Mouse (Mus musculus): ENCODE measurements around the gene Mylip. TPM values are rescaled to one million over a fixed set of nuclear protein-coding genes. Genes with fewer than 3 reads are reported as not detected.

The Mylip gene
- polyA plus RNA-seq, 1 experiment = 10.6 TPM

- no peak for DNase-seq
- Histone ChIP-seq H3K27ac (ENCODE audit: insufficient read depth, low read length) (no peak overlapping the region), H3K4me1 (ENCODE audit: control insufficient read depth, insufficient read depth, low read length) (no peaks in the 10 kb centered on the region), H3K4me3 (replicated peaks; ENCODE audit: insufficient read depth, low read depth, low read length) (no peak overlapping the region), H3K27me3 (ENCODE audit: control insufficient read depth, insufficient read depth, low read length) (no peaks in the 10 kb centered on the region)
- TF ChIP-seq CTCF (IDR thresholded peaks at IDR 0.05; ENCODE audit: borderline replicate concordance, insufficient read depth, low read depth, low read length) (no peak), POLR2A (IDR thresholded peaks at IDR 0.05; ENCODE audit: borderline replicate concordance, insufficient read depth, low read length) (no peak)
- WGBS = 92% methylated on average over 6 of the region's 6 CpGs
These were observed 4.0 kb upstream of the Mylip start for GRCm38 (mm10) chr13:45385521-45385920.

- no peak for DNase-seq
- Histone ChIP-seq H3K27me3 (ENCODE audit: control insufficient read depth, insufficient read depth, low read length) (no peaks in the 10 kb centered on the region), H3K4me1 (ENCODE audit: control insufficient read depth, insufficient read depth, low read length) (no peaks in the 10 kb centered on the region), H3K27ac (ENCODE audit: insufficient read depth, low read length) (no peak overlapping the region), H3K4me3 (replicated peaks; ENCODE audit: insufficient read depth, low read depth, low read length) (no peak overlapping the region)
- no peak for TF ChIP-seq POLR2A (IDR thresholded peaks at IDR 0.05; ENCODE audit: borderline replicate concordance, insufficient read depth, low read length)
- no peak for TF ChIP-seq CTCF (IDR thresholded peaks at IDR 0.05; ENCODE audit: borderline replicate concordance, insufficient read depth, low read depth, low read length)
- 86% methylated on average over 14 of the region's 14 CpGs for WGBS
These were observed 3.3 kb upstream of the Mylip start for GRCm38 (mm10) chr13:45386253-45386652.

GRCm38 (mm10) chr13:45387231-45387630 lies 2.3 kb upstream of the Mylip start:
- no peak overlapping the region for H3K27ac ChIP-seq (ENCODE audit: insufficient read depth, low read length)

GRCm38 (mm10) chr13:45388254-45388805 lies 1.2 kb upstream of the Mylip start:
- H3K4me3 ChIP-seq (replicated peaks; ENCODE audit: insufficient read depth, low read depth, low read length) = no peak overlapping the region
- 75% methylated on average over 16 of the region's 16 CpGs for WGBS
- no peak for TF ChIP-seq CTCF (IDR thresholded peaks at IDR 0.05; ENCODE audit: borderline replicate concordance, insufficient read depth, low read depth, low read length)
- no peak for TF ChIP-seq POLR2A (IDR thresholded peaks at IDR 0.05; ENCODE audit: borderline replicate concordance, insufficient read depth, low read length)
- H3K4me1 ChIP-seq (ENCODE audit: control insufficient read depth, insufficient read depth, low read length) = no peaks in the 10 kb centered on the region
- DNase-seq = no peak
- no peaks in the 10 kb centered on the region for H3K27me3 ChIP-seq (ENCODE audit: control insufficient read depth, insufficient read depth, low read length)
- H3K27ac ChIP-seq (ENCODE audit: insufficient read depth, low read length) = no peak overlapping the region

More at GRCm38 (mm10) chr13:45387231-45387630, 2.3 kb upstream of the Mylip start:
- DNase-seq = no peak
- Histone ChIP-seq H3K4me1 (ENCODE audit: control insufficient read depth, insufficient read depth, low read length) (no peaks in the 10 kb centered on the region), H3K27me3 (ENCODE audit: control insufficient read depth, insufficient read depth, low read length) (no peaks in the 10 kb centered on the region), H3K4me3 (replicated peaks; ENCODE audit: insufficient read depth, low read depth, low read length) (no peak overlapping the region)
- 99% methylated on average over 4 of the region's 4 CpGs for WGBS
- TF ChIP-seq CTCF (IDR thresholded peaks at IDR 0.05; ENCODE audit: borderline replicate concordance, insufficient read depth, low read depth, low read length) = no peak
- no peak for TF ChIP-seq POLR2A (IDR thresholded peaks at IDR 0.05; ENCODE audit: borderline replicate concordance, insufficient read depth, low read length)

GRCm38 (mm10) chr13:45388889-45389288 lies 653 bp upstream of the Mylip start:
- no peak for DNase-seq
- TF ChIP-seq CTCF (IDR thresholded peaks at IDR 0.05; ENCODE audit: borderline replicate concordance, insufficient read depth, low read depth, low read length) = no peak
- no peak for TF ChIP-seq POLR2A (IDR thresholded peaks at IDR 0.05; ENCODE audit: borderline replicate concordance, insufficient read depth, low read length)
- Histone ChIP-seq H3K4me1 (ENCODE audit: control insufficient read depth, insufficient read depth, low read length) (no peaks in the 10 kb centered on the region), H3K27me3 (ENCODE audit: control insufficient read depth, insufficient read depth, low read length) (no peaks in the 10 kb centered on the region), H3K4me3 (replicated peaks; ENCODE audit: insufficient read depth, low read depth, low read length) (peak overlapping the region; percentile 52), H3K27ac (ENCODE audit: insufficient read depth, low read length) (no peak overlapping the region)
- 34% methylated on average over 4 of the region's 4 CpGs for WGBS

GRCm38 (mm10) chr13:45390312-45390961 lies 895 bp downstream of the Mylip start:
- Histone ChIP-seq H3K4me3 (replicated peaks; ENCODE audit: insufficient read depth, low read depth, low read length) (peak overlapping the region; percentile 69), H3K27ac (ENCODE audit: insufficient read depth, low read length) (no peak overlapping the region), H3K4me1 (ENCODE audit: control insufficient read depth, insufficient read depth, low read length) (no peaks in the 10 kb centered on the region), H3K27me3 (ENCODE audit: control insufficient read depth, insufficient read depth, low read length) (no peaks in the 10 kb centered on the region)
- no peak for TF ChIP-seq CTCF (IDR thresholded peaks at IDR 0.05; ENCODE audit: borderline replicate concordance, insufficient read depth, low read depth, low read length)
- TF ChIP-seq POLR2A (IDR thresholded peaks at IDR 0.05; ENCODE audit: borderline replicate concordance, insufficient read depth, low read length) = no peak
- 4% methylated on average over 25 of the region's 25 CpGs for WGBS
- peak; percentile 60 to 67 for DNase-seq

- Histone ChIP-seq H3K4me1 (ENCODE audit: control insufficient read depth, insufficient read depth, low read length) (no peaks in the 10 kb centered on the region), H3K27me3 (ENCODE audit: control insufficient read depth, insufficient read depth, low read length) (no peaks in the 10 kb centered on the region), H3K27ac (ENCODE audit: insufficient read depth, low read length) (no peak overlapping the region), H3K4me3 (replicated peaks; ENCODE audit: insufficient read depth, low read depth, low read length) (peak overlapping the region; percentile 50)
- no peak for DNase-seq
- TF ChIP-seq POLR2A (IDR thresholded peaks at IDR 0.05; ENCODE audit: borderline replicate concordance, insufficient read depth, low read length) (no peak), CTCF (IDR thresholded peaks at IDR 0.05; ENCODE audit: borderline replicate concordance, insufficient read depth, low read depth, low read length) (no peak)
- WGBS = 72% methylated on average over 19 of the region's 19 CpGs
These were observed 1.7 kb downstream of the Mylip start for GRCm38 (mm10) chr13:45390962-45391853.
